Mouse (Mus musculus) hindbrain, embryonic 15.5 days (tissue): ENCODE measurements around the gene Irgm1. TPM values are rescaled to one million over a fixed set of nuclear protein-coding genes. Genes with fewer than 3 reads are reported as not detected.
"Not testable (repeated sequence)": the region's sequence is repeated elsewhere in the genome, so short reads cannot be mapped to it uniquely, and the experiment has no call there.

ENCODE experiments used
- ATAC-seq: fragments of 200-750 bp; cut with Nextera tagmentation; 2 replicates; pipeline ENCODE4 v1.8.0; 2017; ENCODE audit warnings: low read depth, moderate number of reproducible peaks, moderate TSS enrichment; ENCODE audit not compliant: low FRiP score
- H3K27ac ChIP-seq: fragments of 300-500 bp; sonication (generic); replicated peaks from 2 replicates; pipeline ENCODE4 v1.5.1; 2015; ENCODE audit warnings: mild to moderate bottlenecking, inconsistent platforms
- H3K27me3 ChIP-seq: fragments of 300-500 bp; sonication (generic); 2 replicates; pipeline ENCODE4 v1.6.1; 2015; ENCODE audit warnings: control low read depth, inconsistent platforms
- H3K36me3 ChIP-seq: fragments of 300-500 bp; sonication (generic); 2 replicates; pipeline ENCODE4 v1.6.1; 2015; ENCODE audit warnings: control low read depth, inconsistent platforms
- H3K4me1 ChIP-seq: fragments of 300-500 bp; sonication (generic); replicated peaks from 2 replicates; pipeline ENCODE4 v1.6.1; 2015; ENCODE audit warnings: control low read depth, inconsistent platforms
- H3K4me2 ChIP-seq: fragments of 300-500 bp; sonication (generic); 2 replicates; pipeline ENCODE4 v1.6.1; 2015; ENCODE audit warnings: moderate library complexity, mild to moderate bottlenecking, inconsistent platforms
- H3K4me3 ChIP-seq: fragments of 300-500 bp; sonication (generic); 2 replicates; pipeline ENCODE4 v1.5.1; 2015; ENCODE audit warnings: mild to moderate bottlenecking, inconsistent platforms
- H3K9ac ChIP-seq: fragments of 300-500 bp; sonication (generic); 2 replicates; pipeline ENCODE4 v1.6.1; 2015; ENCODE audit warnings: inconsistent platforms
- H3K9me3 ChIP-seq: fragments of 300-500 bp; sonication (generic); 2 replicates; pipeline ENCODE4 v1.6.1; 2016; ENCODE audit warnings: control low read depth, inconsistent platforms
- WGBS: fragments of 180-500 bp; shearing (Covaris S2); methylation state at CpG from one replicate; pipeline ENCODE4 v1.1.7; 2015; 5-methylcytosine and 5-hydroxymethylcytosine counted together
- polyA plus RNA-seq: library from polyadenylated mRNA; unstranded; fragments of >200 nt; fragmentation: Nextera tagmentation; extraction: Ambion mirVana; gene quantifications from 2 replicates; pipeline ENCODE4 v1.2.1, GENCODE M21; 2015

Gene Irgm1
- 3.5 and 5.2 TPM in 2 replicates for polyA plus RNA-seq

- Histone ChIP-seq H3K9ac (peak within 1 kb of the TSS; percentile 37), H3K9me3 (no peaks in the 10 kb centered on the region), H3K4me1 (peaks cover 18% of the 10 kb centered on the region), H3K4me2 (peak within 1 kb of the TSS; percentile 74), H3K27ac (peak within 1 kb of the TSS; percentile 22), H3K36me3 (no peaks in the 10 kb centered on the region), H3K27me3 (no peaks in the 10 kb centered on the region), H3K4me3 (peak within 1 kb of the TSS; percentile 43)
- under 1% methylated on average over 19 of the region's 19 CpGs for WGBS
- peak; percentile 67 for ATAC-seq
Observed at GRCm38 (mm10) chr11:48871201-48871772, at the start of gene Irgm1. Gene Irgm1 (minus strand): TSS chr11:48871683.

- Histone ChIP-seq H3K9ac (no peak overlapping the region), H3K4me2 (no peak overlapping the region), H3K27me3 (no peaks in the 10 kb centered on the region), H3K4me3 (no peak overlapping the region), H3K4me1 (no peaks in the 10 kb centered on the region), H3K27ac (no peak overlapping the region), H3K9me3 (no peaks in the 10 kb centered on the region), H3K36me3 (no peaks in the 10 kb centered on the region)
- ATAC-seq: no peak
- 78% methylated on average over 3 of the region's 3 CpGs for WGBS
Observed at GRCm38 (mm10) chr11:48918380-48918779, 46.9 kb upstream of the Irgm1 start.

- Histone ChIP-seq H3K4me3 (no peak overlapping the region), H3K9me3 (no peaks in the 10 kb centered on the region), H3K36me3 (no peaks in the 10 kb centered on the region), H3K27me3 (no peaks in the 10 kb centered on the region), H3K9ac (no peak overlapping the region), H3K4me1 (no peaks in the 10 kb centered on the region), H3K4me2 (no peak overlapping the region), H3K27ac (no peak overlapping the region)
- ATAC-seq: no peak
- 98% methylated on average over 1 of the region's 1 CpGs for WGBS
Observed at GRCm38 (mm10) chr11:48913611-48914010, 42.1 kb upstream of the Irgm1 start.

- H3K4me2 ChIP-seq: no peak overlapping the region
- no peak overlapping the region for H3K27ac ChIP-seq
- H3K27me3 ChIP-seq: no peaks in the 10 kb centered on the region
- H3K9ac ChIP-seq: no peak overlapping the region
- no peak for ATAC-seq
- WGBS: 64% methylated on average over 1 of the region's 1 CpGs
- no peaks in the 10 kb centered on the region for H3K9me3 ChIP-seq
- no peaks in the 10 kb centered on the region for H3K4me1 ChIP-seq
- no peak overlapping the region for H3K4me3 ChIP-seq
- no peaks in the 10 kb centered on the region for H3K36me3 ChIP-seq
Observed at GRCm38 (mm10) chr11:48908459-48908858, 37.0 kb upstream of the Irgm1 start.

GRCm38 (mm10) chr11:48902021-48902420 is 30.5 kb upstream of the Irgm1 start, which contains the start of gene Gm5431:
Gene Gm5431 (minus strand): TSS chr11:48902214.
- ATAC-seq: no peak
- no peaks in the 10 kb centered on the region for H3K27me3 ChIP-seq
- no peak within 1 kb of the TSS for H3K9ac ChIP-seq
- H3K4me1 ChIP-seq: no peaks in the 10 kb centered on the region
- no peaks in the 10 kb centered on the region for H3K36me3 ChIP-seq
- H3K9me3 ChIP-seq: no peaks in the 10 kb centered on the region
- 77% methylated on average over 2 of the region's 2 CpGs for WGBS
- no peak within 1 kb of the TSS for H3K27ac ChIP-seq
- no peak within 1 kb of the TSS for H3K4me3 ChIP-seq
- H3K4me2 ChIP-seq: no peak within 1 kb of the TSS

- H3K27ac ChIP-seq: not testable (repeated sequence)
- 96% methylated on average over 1 of the region's 1 CpGs for WGBS
Observed at GRCm38 (mm10) chr11:48901567-48901930, 30.1 kb upstream of the Irgm1 start.

GRCm38 (mm10) chr11:48900654-48901566 is 29.4 kb upstream of the Irgm1 start:
- H3K9me3 ChIP-seq, H3K27ac ChIP-seq, H3K4me2 ChIP-seq, H3K36me3 ChIP-seq, H3K4me1 ChIP-seq, H3K4me3 ChIP-seq, H3K9ac ChIP-seq, H3K27me3 ChIP-seq, ATAC-seq: not testable (repeated sequence)
- WGBS: 83% methylated on average over 6 of the region's 6 CpGs

More at GRCm38 (mm10) chr11:48901567-48901930, 30.1 kb upstream of the Irgm1 start:
- H3K9ac ChIP-seq, H3K4me2 ChIP-seq, H3K4me3 ChIP-seq, H3K27me3 ChIP-seq, H3K9me3 ChIP-seq, ATAC-seq, H3K36me3 ChIP-seq, H3K4me1 ChIP-seq: not testable (repeated sequence)

- Histone ChIP-seq H3K4me3 (no peak overlapping the region), H3K9ac (no peak overlapping the region), H3K27me3 (no peaks in the 10 kb centered on the region)
Observed at GRCm38 (mm10) chr11:48898812-48899431, 27.4 kb upstream of the Irgm1 start.

GRCm38 (mm10) chr11:48876680-48877079 is 5.2 kb upstream of the Irgm1 start:
- Histone ChIP-seq H3K27me3 (no peaks in the 10 kb centered on the region), H3K9ac (no peak overlapping the region), H3K4me2 (no peak overlapping the region), H3K4me3 (no peak overlapping the region), H3K4me1 (peaks cover 8% of the 10 kb centered on the region), H3K27ac (no peak overlapping the region), H3K36me3 (no peaks in the 10 kb centered on the region), H3K9me3 (no peaks in the 10 kb centered on the region)
- 92% methylated on average over 1 of the region's 1 CpGs for WGBS
- no peak for ATAC-seq

More at GRCm38 (mm10) chr11:48898812-48899431, 27.4 kb upstream of the Irgm1 start:
- no peaks in the 10 kb centered on the region for H3K4me1 ChIP-seq
- 77% methylated on average over 2 of the region's 2 CpGs for WGBS
- no peaks in the 10 kb centered on the region for H3K36me3 ChIP-seq
- no peaks in the 10 kb centered on the region for H3K9me3 ChIP-seq
- no peak overlapping the region for H3K4me2 ChIP-seq
- ATAC-seq: no peak
- no peak overlapping the region for H3K27ac ChIP-seq

- 72% methylated on average over 1 of the region's 1 CpGs for WGBS
Observed at GRCm38 (mm10) chr11:48875343-48875837, 3.9 kb upstream of the Irgm1 start.

GRCm38 (mm10) chr11:48874465-48874864 is 3.0 kb upstream of the Irgm1 start:
- no peak overlapping the region for H3K9ac ChIP-seq
- peaks cover 18% of the 10 kb centered on the region for H3K4me1 ChIP-seq
- no peaks in the 10 kb centered on the region for H3K36me3 ChIP-seq
- no peak overlapping the region for H3K4me2 ChIP-seq
- no peaks in the 10 kb centered on the region for H3K27me3 ChIP-seq
- 1% methylated on average over 4 of the region's 4 CpGs for WGBS
- H3K4me3 ChIP-seq: no peak overlapping the region
- ATAC-seq: 0 out of 2 replicates have a peak, but pooled peaks have one; percentile 59
- no peak overlapping the region for H3K27ac ChIP-seq
- H3K9me3 ChIP-seq: no peaks in the 10 kb centered on the region

More at GRCm38 (mm10) chr11:48875343-48875837, 3.9 kb upstream of the Irgm1 start:
- not testable (repeated sequence) for ATAC-seq, H3K9me3 ChIP-seq, H3K27ac ChIP-seq, H3K9ac ChIP-seq, H3K4me3 ChIP-seq, H3K27me3 ChIP-seq, H3K36me3 ChIP-seq, H3K4me2 ChIP-seq
- peaks cover 18% of the 10 kb centered on the region for H3K4me1 ChIP-seq
